Mouse (Mus musculus): ENCODE measurements at regions not wholly inside any gene's neighbourhood (a gene's known extent, or its start where the extent isn't known, plus 50 kb on each side); places are given as distances from the start of the nearest gene placed in this dataset.

DNA sequence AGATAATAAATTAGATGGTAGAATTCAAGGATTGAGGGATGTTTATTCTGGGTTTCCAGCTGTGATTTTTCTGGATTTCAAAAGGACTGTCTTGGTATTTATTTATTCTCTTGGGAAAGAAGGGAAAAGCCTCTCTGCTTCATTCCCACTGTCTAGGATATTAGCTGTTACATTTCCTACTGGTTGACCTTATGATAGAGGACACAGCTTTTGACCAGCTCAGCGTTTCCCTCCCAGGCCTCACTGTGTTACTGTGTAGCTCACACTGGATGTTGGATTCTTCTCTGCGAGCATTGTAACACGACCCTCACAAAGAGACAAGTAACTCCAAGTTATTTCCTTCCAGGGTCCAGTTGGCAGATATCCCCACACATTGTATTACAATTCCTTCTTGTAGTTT is 97.4 kb upstream of the Itga1 start:
- Histone ChIP-seq H3K9ac (no peak overlapping the region), H3K9me3 (no peaks in the 10 kb centered on the region), H3K27me3 (replicated peaks) (no peaks in the 10 kb centered on the region), H3K27ac (no peak overlapping the region), H3K4me2 (replicated peaks) (no peak overlapping the region), H3K4me3 (no peak overlapping the region), H3K4me1 (no peaks in the 10 kb centered on the region), H3K36me3 (no peaks in the 10 kb centered on the region)
- no peak for ATAC-seq (ENCODE audit: low FRiP score, low read depth)
- WGBS, result 70% methylated on average over 3 of the region's 3 CpGs

DNA sequence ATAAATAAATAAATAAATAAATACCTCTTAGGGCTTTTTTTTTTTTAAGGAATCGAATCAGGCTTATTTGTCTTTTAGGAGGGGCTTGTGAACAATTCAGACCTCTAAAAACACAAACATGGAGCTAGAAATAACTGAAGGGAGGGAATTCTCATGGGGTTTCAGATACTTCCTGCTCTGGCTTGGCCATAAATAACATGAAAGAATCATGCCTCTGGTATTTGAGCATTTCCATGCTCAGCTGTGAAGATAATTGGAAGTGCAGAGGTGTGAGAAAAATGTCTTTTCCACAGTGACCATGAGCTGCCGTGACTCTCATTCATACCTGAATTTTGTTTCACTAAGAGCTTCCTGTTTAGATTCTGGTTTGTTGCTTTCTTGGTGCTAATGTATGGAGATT is 86.3 kb upstream of the Itga1 start:
- no peak overlapping the region for H3K4me3 ChIP-seq
- no peak for ATAC-seq (ENCODE audit: low FRiP score, low read depth)
- H3K27ac ChIP-seq, result no peak overlapping the region
- H3K4me1 ChIP-seq, result no peaks in the 10 kb centered on the region
- H3K36me3 ChIP-seq, result no peaks in the 10 kb centered on the region
- H3K9ac ChIP-seq, result no peak overlapping the region
- H3K9me3 ChIP-seq, result no peaks in the 10 kb centered on the region
- WGBS, result 78% methylated on average over 2 of the region's 2 CpGs
- no peak overlapping the region for H3K4me2 ChIP-seq (replicated peaks)
- H3K27me3 ChIP-seq (replicated peaks), result no peaks in the 10 kb centered on the region

DNA sequence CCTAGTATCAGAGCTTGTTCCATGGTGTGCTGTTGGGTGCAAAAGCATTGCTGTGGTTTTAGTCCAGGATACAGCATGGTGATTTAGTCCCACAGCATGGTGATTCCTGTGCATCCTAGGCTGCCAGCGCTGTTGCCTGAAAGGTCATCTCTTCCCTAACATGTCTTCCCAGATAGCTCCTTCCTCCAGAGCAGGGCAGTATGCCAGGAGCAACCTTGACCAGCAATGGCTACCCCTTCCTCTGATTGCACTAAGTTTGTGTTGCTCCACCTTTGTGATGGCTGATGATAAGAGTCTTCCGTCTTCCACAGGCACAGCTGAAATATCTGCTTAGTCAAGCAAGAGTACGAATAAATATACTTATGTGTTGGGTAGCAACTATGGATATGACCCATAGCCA is 85.6 kb upstream of the Itga1 start:
- Histone ChIP-seq H3K27me3 (replicated peaks) (no peaks in the 10 kb centered on the region), H3K4me1 (no peaks in the 10 kb centered on the region), H3K9me3 (no peaks in the 10 kb centered on the region), H3K36me3 (no peaks in the 10 kb centered on the region), H3K4me2 (replicated peaks) (no peak overlapping the region), H3K9ac (no peak overlapping the region), H3K27ac (no peak overlapping the region), H3K4me3 (no peak overlapping the region)
- 89% methylated on average over 3 of the region's 3 CpGs for WGBS
- ATAC-seq (ENCODE audit: low FRiP score, low read depth), result no peak

DNA sequence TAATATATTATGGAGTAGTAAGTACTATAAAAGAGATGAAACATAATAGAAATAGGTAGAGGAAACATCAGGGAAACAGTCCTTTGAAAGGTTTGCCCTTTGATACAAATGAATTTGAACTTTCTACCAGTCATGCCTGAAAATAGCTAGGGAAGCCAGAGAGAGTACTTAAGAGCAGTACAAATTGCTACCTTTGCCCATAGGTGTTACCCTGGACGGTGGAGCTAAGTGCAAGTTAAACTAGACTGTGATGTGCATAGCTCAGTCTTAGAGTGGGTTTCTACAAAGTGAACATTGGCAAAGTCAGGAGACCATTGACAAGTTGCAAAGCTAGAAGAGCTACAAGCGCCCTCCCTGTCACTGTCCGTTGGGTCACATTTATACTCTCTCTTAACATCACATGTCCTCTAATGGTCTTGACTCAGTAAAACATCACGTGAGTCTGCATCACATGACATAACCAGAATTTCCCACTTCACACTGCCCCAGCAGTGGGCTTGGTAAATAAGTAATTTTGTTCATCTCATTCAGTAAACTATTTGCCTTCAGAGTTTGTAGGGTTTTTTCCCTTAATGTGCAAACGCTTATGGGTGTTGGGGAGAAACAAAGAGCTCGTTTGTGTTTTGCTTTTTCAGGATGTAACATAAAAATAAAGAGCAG is 80.6 kb upstream of the Itga1 start:
- Histone ChIP-seq H3K4me2 (replicated peaks) (no peak overlapping the region), H3K27ac (no peak overlapping the region), H3K36me3 (no peaks in the 10 kb centered on the region), H3K9ac (no peak overlapping the region), H3K27me3 (replicated peaks) (no peaks in the 10 kb centered on the region), H3K4me3 (no peak overlapping the region), H3K4me1 (no peaks in the 10 kb centered on the region), H3K9me3 (no peaks in the 10 kb centered on the region)
- ATAC-seq (ENCODE audit: low FRiP score, low read depth), result no peak
- WGBS, result 91% methylated on average over 6 of the region's 6 CpGs

DNA sequence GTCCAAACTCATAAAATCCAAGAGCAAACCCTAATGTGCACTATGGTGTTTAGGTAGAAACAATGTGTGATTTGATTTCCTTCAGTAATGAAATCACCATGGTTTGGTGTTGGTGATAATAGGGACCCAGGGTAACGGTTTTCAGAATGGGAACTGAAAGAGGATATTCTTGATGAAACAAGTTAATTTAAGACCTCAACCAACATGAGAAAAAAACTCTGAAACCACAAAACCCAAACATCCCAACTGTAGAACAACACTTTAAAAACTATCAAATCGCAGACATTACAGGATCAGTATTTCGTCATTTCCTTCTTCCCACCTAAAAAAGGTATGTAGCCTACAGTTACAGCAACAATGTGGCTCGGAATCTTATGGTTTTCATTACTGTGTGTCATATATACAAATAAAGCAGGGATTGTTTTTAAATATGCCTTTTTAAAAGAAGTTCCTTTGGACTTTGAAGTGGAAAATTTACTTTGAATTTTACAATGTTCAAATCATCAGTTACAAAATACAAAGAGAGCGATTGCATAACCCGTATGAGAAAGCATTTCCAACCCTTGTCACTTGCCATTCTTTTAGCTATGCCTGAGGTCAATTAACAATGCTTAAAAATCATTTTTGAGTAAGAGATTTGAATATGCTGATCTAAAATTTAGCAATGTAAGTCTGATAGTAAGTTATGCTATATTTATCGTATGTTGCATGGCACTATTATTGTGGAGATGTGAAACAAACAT is 76.6 kb upstream of the Itga1 start:
- 94% methylated on average over 7 of the region's 7 CpGs for WGBS
- no peak for ATAC-seq (ENCODE audit: low FRiP score, low read depth)
- H3K4me3 ChIP-seq, result no peak overlapping the region

DNA sequence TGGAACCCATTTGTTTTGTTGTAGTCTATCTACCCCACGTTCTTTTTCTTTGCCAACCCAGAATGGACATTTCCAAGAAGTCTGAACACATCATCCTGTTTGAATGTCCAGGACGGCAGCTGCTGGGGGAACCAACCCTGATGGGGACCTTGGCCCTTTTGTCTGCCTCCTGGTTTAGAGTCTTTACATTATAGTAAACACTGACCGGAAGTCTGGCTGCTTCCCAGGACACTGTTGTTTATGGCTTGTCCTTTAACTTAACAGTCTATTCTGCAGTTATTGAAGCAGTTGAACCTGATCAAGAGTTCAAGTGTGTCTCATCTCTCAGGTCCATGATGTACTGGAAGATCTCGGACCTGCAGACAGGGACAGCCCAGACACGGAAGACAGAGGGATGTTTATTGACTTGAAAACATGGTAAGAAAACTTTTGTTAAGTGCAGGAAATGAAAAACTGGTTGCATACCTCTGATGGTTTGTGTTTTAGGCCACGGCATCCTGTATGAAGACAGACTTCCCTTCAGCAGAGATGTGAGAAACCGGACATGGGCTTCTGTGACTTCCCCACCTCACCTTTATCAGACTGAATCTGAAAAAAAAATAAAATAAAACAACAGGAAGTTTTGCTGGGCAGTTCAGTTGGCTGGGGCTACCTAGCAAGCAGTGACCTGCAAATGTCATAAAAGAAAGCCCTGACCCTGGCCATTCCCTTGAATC is 69.7 kb upstream of the Itga1 start:
- no peak overlapping the region for H3K9ac ChIP-seq
- H3K4me2 ChIP-seq (replicated peaks), result no peak overlapping the region
- H3K27ac ChIP-seq, result no peak overlapping the region
- 75% methylated on average over 7 of the region's 7 CpGs for WGBS
- H3K4me3 ChIP-seq, result no peak overlapping the region
- no peak for ATAC-seq (ENCODE audit: low FRiP score, low read depth)
- H3K27me3 ChIP-seq (replicated peaks), result no peaks in the 10 kb centered on the region
- no peaks in the 10 kb centered on the region for H3K4me1 ChIP-seq
- no peaks in the 10 kb centered on the region for H3K9me3 ChIP-seq
- H3K36me3 ChIP-seq, result no peaks in the 10 kb centered on the region

More for the DNA sequence above, 76.6 kb upstream of the Itga1 start:
- Histone ChIP-seq H3K27ac (no peak overlapping the region), H3K9me3 (no peaks in the 10 kb centered on the region), H3K27me3 (replicated peaks) (no peaks in the 10 kb centered on the region), H3K9ac (no peak overlapping the region), H3K4me1 (no peaks in the 10 kb centered on the region), H3K36me3 (no peaks in the 10 kb centered on the region), H3K4me2 (replicated peaks) (no peak overlapping the region)

DNA sequence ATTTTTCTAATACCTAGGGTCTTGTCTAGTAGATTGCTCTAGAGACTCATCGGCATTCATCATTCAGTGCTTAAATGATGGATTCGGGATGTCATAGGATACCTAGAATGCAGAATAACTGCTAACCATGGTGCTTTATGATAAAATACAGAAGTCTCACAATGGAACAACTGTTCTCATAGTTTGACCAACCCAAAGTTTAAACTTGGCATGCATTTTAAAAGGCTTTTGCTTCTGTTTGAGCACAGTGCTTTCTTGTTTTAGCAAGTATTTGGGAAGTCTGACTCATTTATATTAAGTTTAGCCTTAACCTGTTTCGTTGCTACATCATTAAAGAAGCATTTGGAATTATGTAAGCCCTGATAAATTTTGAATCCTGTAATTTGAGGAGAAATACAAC is 64.2 kb upstream of the Itga1 start:
- Histone ChIP-seq H3K9me3 (no peaks in the 10 kb centered on the region), H3K9ac (no peak overlapping the region), H3K27ac (no peak overlapping the region), H3K27me3 (replicated peaks) (no peaks in the 10 kb centered on the region), H3K4me3 (no peak overlapping the region), H3K4me2 (replicated peaks) (no peak overlapping the region), H3K4me1 (no peaks in the 10 kb centered on the region), H3K36me3 (no peaks in the 10 kb centered on the region)
- no peak for ATAC-seq (ENCODE audit: low FRiP score, low read depth)
- WGBS, result 87% methylated on average over 3 of the region's 3 CpGs

DNA sequence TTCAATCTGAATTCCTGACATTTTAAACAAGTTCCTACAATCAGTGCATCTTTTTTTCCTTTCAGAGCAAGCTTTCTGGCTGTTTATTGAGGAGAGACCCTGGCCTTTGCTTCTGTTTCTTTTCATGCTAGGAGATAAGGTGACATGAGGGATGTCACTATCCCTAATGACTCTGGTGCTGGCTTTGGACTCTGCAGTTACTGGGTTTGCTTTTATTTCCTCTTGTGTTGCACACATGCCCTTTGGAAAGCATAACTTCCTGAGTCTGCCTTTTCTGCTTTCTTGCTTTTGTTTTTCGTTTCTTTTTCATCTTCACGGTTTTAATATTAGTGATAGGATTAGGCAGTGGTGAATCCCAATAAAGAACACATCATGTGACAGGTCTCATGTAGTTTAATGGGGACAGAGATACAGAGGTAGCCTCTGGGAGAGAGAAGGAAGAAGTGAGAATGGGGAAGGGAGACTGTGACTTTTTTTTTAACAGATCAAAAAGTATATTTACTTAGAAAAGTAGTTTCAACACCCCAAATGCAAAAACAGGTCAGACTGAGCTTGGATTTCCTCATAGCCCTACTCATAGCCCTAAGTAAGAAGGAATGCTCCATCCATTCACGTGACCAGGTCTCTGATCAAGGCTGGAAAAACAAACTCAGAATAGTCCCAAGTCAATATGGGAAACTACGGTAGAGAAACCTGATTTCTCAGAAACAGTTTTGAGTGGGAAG is 61.1 kb upstream of the Itga1 start:
- Histone ChIP-seq H3K9me3 (no peaks in the 10 kb centered on the region), H3K4me3 (no peak overlapping the region), H3K27me3 (replicated peaks) (no peaks in the 10 kb centered on the region), H3K4me2 (replicated peaks) (no peak overlapping the region), H3K36me3 (no peaks in the 10 kb centered on the region), H3K4me1 (no peaks in the 10 kb centered on the region), H3K27ac (no peak overlapping the region), H3K9ac (no peak overlapping the region)
- WGBS, result 88% methylated on average over 4 of the region's 4 CpGs
- no peak for ATAC-seq (ENCODE audit: low FRiP score, low read depth)

DNA sequence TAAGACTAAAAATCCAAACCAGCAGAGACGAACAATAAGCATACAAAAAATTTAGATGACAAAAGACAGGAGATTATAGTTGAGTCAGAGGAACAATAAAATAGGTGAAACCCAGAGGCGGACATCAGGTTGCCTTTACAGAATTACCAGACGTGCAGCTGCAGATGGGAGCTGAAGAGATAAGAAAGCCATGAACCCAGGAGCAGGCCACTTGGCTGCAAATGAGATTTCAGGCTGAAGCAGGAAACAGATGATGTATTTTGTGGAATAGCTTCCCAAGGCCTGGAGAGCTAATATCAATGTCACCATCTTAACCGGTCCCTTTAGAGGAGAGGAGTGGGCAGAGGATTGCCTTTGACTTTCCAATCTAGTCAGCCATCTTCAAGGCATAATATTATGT is 57.6 kb upstream of the Itga1 start:
- no peak overlapping the region for H3K27ac ChIP-seq
- no peak overlapping the region for H3K4me3 ChIP-seq
- no peaks in the 10 kb centered on the region for H3K36me3 ChIP-seq
- H3K4me2 ChIP-seq (replicated peaks), result no peak overlapping the region
- 85% methylated on average over 4 of the region's 4 CpGs for WGBS
- H3K27me3 ChIP-seq (replicated peaks), result no peaks in the 10 kb centered on the region
- H3K4me1 ChIP-seq, result no peaks in the 10 kb centered on the region
- H3K9ac ChIP-seq, result no peak overlapping the region
- no peaks in the 10 kb centered on the region for H3K9me3 ChIP-seq
- ATAC-seq (ENCODE audit: low FRiP score, low read depth), result no peak

Measured in neural tube, embryonic 12.5 days (tissue).